Mouse (Mus musculus) granulocyte monocyte progenitor cell, adult 5-6 weeks (primary cell): Measurements from ENCODE around the gene Gm973. TPM values are rescaled to one million over a fixed set of nuclear protein-coding genes. Genes with fewer than 3 reads are reported as not detected.
A peak's percentile ranks its signal among the peaks of the same experiment; 100 is the strongest.

ENCODE experiments used
- ATAC-seq: replicated peaks from 2 replicates; pipeline ENCODE4 v1.8.0; 2016; ENCODE audit warnings: mild to moderate bottlenecking, moderate TSS enrichment, inconsistent platforms; ENCODE audit not compliant: poor library complexity, severe bottlenecking
- total RNA-seq, 2 experiments: library from RNA; stranded (forward) in 1 of 2; stranded (reverse) in 1 of 2; fragments of 200-712, 200-1000 nt in 1 of 2; fragments of >200 nt in 1 of 2; fragmentation: Nextera tagmentation in 1 of 2; gene quantifications; 2 replicates each; pipeline ENCODE4 v1.2.3; 2014 to 2017

The Gm973 gene
- total RNA-seq, 2 experiments from 2014 or later, result 2.8 TPM; not detected in 1

DNA sequence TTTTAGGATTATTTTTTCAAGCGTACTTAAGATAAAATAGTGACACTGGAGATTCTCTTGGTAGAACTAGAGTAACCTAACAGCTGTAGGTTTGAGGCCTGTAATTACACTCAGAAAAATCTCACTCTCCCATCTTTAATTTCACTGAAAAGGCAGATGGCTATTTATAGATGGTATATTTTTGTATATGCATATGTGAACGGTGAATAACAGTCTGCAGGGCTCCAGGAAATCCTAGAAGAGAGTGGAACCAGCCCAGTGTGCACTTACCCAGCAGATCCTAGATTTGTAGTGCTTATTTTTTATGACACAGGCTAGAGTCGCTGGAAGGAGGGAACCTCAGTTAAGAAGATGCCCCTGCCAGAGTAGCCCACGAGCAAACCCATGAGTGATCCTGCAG, 27.1 kb upstream of the Gm973 start:
- no peak for ATAC-seq

DNA sequence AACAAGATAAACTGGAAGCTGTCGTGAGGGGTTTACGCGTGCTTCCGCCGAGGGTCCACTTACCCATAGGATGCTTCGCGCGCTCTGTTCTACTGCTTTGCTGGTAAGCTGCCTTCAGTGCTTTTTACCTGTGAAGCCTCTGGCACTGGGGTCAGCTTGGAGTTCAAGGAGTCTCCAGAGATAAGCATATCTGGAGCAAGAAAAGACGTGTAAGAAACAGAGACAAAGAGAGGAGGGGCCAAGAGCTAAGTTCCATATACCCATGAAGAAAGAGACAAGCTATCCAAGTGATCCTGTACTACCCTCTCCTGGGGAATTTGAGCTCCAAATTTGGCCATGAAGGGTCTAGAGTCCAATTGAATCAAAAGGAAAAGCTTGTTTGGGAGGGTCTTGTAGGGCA, 24.5 kb upstream of the Gm973 start:
- ATAC-seq, result no peak

DNA sequence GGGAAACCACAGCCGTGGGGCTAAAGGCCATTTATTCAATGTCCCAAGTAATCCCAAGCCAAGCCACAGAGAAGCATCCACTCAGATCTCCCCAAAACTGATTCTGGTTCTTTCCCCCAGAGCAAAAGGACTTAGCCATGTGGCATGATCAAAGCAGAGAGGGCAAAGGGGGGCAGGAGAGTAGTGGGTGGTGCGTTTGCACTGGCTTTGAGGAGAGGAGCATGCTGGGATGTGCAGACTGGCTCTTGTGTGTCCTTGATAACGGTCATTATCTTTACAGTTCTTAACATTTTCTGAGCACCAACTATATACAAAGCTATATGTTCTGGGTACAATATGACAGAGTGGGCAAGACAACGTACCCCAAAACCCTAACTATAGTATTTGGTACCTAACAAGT, 23.6 kb upstream of the Gm973 start:
- ATAC-seq, result no peak

DNA sequence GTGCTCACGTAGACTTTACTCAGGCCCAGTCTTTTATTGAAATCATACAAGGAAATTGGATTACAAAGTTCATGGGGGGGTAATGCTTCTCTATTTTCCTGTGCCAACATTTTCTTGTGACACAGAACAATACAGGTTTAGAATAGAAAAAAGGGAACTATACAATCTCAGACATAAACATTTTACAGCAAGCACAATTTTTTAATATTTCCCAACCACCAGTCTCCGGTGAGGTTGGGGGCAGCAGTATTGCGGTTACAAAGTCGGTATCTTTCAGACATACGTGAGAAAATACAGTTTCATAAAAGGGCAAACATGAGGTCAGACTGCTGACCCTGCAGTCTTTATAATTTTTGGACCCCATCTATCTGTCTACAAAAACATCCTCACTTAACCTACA, 20.1 kb upstream of the Gm973 start:
- ATAC-seq, result peak; percentile 87

DNA sequence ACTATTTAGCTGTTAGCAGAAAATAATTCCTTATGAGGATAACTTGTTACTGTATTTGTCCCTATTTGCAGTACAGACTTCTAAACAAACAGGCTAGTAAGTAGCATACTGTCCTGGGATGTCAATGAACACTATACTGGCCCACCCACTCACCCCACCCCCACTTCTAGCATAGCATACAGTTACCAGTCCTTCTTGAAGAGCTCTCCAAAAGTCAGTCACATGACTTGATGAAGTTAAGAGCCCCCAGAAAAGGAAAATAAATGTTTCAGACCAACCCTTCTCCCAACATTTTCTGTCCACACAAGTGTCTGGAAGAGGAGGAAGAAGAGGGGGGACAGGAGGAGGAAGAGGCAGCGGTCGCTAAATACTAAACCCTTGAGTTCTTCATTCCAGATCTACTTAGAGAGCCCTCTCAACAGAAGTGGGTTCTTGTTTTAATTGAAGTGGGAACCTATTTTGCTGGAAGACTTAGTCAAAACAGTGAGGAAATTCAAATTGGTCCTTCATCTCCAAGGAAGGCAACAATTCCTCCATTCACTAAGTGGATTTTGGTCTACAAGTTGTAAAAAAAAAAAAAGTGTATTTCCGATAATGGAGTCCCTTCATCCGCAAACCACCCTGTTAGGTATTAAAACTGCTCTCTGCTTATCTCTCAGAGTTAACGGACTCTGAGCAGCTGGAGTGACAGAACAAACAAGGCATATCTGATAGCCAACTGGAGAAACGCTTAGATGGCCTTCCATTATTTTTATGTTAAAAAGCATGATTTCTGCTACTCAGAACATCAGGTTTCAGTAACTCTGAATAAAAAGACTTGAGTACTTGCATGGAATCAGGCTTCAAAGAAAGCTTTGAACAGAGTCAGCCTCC, 18.1 kb upstream of the Gm973 start:
- no peak for ATAC-seq

DNA sequence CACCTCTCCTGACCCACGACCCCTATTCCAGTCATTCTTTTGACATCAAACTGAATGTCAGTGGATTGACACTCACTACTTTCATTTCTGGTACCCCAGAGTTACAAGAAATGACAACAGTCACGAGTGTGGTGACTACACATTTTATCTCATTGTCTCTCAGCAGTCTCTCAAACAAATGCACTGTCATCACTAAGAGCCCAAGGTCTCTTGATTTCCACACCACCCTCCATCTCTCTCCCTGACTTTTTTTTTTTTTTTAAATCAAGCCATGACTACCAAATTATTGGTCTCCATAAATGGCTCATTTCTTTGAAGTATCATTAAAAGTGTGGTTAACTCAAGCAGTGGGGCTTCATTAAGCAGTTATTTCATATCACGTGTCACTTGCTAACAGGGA, 16.7 kb upstream of the Gm973 start:
- ATAC-seq, result no peak

DNA sequence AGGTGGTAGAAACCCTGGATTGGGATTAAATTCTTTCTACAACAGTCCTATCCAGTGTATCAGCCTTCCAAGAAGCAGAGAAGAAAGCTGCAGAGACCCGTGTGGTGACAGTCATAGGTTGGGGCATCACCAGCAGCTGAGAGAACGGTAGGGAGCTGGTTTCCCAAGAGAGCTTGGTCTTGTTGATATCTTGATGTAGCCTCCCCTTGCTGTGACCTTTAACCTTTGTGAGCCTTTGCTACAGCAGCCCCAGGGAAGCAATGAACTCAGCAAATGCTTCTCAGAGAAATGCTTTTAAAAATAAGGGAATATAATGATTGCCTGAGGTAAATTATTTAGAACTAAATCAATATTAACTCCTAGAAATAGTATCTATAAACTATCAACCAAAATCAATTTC, 13.7 kb upstream of the Gm973 start:
- ATAC-seq, result no peak

DNA sequence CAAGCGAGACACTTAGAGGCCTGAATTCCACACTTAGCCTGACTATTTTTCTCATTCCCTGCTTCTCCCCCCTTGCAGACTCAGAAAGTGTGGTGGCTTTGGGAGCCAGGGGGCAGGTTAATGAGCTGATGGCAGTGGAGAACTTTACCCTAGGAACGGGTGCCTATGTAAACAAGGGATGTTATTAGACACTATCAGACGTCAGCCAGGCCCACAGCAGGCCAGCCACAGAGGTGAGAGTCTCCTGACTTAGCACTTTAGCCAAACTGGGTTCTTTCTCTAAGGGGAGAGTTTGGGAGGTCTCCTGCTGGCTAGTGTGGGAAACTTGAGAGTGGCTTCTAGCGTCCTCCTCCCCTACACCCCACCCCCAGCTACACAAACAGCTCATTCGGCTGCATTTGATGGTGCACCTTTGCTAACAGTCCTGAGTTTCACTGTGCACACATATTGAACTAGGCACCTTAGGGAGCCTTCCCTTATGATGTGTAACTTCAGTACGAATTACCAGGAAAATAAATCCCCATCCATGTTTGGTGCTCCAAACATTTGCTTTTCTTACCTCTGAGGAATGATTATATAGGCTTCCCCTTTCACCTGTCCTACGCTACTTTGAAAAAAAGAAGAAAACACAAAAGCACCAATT, 12.3 kb upstream of the Gm973 start:
- ATAC-seq, result no peak

DNA sequence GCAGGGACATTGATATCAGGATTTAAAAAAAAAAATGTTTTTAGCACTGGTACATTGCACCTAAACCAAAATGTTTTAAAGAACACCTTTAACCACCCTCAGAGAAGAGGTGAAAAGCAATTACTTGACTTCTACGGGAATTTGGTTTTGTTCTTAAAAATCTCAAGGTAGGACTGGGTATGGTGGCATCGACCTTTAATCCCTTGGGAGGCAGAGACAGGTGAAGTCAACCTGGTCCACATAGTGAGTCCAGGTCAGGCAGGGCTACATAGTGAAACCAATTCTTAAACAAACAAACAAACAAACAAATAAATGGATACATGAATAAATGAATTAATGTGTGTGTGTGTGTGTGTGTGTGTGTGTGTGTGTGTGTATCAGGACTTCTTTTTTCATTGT, 11.8 kb upstream of the Gm973 start:
- ATAC-seq, result no peak

DNA sequence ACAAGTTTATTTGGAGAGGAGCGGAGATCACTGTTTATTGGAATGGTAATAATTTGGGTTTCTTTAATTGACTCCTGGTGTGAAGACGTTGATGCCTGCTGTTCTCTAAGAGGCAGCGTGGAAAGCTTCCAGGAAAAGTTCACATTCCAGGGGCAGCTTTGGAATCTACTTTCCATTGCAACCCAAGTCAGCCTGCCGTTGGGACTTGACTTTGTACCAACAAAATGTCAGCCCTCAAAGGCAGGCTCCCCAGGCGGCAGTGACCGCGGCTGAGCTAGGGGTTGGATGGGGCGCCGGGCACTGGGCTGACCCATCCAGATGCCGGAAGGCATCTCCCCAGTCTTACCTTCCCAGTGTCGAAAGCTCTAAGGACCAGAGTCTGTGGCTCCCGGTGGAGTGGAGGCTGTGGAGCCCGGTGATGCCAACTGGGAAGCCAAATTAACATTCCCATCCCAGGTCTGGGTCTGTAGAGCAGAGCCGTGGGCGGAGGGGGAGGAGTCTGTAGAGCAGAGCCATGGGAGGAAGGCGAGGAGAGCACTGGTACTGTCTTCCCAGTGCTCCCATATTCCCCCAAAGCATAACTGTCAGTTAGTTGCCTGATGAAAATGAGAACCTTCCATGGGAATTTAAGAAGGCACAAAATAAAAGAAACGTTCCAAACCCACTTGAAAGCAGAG, 7.5 kb upstream of the Gm973 start:
- no peak for ATAC-seq

DNA sequence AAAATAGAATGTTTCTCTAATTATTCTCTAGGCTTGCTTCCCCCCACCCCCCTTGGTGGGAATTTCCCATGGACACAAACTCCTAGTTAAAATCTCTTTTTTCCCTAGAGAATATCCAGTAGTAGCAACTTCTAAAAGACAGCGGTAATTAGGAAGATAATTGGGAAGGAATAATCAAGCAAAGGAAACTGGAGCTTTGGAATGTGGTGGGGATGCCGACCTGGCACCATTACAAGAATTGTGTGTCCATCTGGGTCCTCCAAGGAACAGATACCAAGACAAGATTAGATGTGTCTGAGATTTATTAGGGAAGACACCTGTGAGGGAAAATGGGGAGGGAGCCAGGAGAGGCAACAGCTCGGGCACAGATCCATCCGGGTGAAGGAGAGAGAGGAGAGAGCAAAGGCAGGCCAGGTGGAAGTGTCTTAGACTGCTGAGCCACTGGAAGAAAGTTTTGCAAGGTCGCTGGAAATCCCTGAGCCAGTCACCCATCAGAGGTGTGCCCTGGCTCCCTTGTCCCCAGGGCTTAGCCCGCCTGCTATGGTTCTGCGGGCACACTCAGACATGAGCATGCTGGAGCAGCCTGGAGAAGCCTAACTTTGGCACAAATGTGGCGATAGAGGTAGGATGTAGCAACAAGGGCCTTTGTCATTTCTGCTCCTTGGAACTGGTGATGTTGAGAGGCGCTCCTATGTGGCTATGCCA, 4.3 kb upstream of the Gm973 start:
- ATAC-seq, result no peak

DNA sequence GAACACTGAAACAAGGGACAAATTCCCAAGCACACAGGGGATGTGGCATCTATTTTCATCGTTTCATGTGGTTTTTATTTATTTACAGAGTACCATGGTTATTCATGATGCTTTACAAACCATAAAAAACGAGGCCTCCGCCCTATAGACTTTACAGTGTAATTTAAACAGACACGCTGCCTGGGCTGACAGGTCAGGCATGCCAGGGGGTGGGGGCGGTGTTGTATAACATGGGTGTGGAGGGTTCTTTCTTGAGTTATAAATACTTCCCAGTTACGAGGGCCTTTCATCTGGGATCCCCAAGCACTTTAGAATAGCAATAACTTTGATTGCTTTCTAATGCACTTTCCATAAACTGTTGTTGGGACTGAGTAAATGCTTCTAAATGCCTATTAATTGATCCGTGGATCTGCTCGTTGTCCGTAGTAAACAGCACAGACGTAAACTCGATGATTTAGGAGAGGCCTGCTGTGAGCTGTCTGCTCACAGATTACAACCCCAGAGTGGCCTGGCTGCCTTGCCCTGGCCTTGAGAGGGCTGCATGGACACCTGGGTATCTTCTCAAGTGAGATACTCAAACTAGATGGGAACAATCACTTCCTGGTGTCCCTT, 4.3 kb downstream of the Gm973 start:
- ATAC-seq, result no peak

DNA sequence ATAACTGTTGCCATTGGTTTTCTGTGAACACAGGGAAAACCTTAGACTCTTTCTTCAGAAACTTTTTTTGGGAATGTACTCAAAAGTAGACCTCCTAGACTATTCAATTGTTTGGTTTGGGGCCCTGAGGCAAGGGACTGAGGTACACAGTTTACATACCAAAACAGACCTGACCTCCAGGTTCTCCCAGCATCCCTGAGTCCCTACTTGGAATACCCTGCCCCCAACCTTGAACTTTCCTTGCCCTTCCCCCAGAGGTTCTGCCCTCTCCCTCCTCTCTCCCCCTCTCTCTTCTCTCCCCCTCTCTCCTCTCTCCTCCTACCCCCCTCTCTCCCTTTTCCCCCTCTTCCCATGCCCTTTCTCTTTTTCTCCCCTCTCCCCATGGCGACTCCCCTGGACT, 6.4 kb downstream of the Gm973 start:
- ATAC-seq, result no peak

DNA sequence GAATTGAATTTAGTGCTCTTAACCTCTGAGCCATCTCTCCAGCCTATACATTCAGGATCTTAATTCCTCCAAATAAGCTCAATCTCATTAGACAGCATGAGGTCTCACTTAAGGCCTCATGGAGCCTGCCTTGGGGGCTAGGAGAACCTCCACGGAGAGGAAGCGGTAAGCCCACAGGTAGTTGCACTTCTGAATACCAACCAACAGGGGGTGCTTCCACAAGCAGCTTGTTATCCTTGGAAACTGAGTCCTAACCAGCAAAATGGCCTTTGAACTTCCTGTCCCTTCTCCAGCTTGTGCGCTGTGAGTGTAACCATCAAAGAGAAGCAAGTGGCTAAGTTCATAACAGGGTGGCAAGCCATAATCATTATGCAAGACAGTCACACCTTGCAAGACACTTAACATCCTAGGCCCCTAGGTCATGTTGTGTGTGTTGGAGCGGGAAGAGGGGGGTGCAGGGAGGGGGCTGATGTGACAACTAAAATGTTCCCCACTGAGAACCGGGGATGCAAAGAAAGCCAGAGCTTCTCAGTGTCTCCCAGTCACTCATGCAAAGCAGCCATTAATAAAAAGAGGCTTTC, 7.4 kb downstream of the Gm973 start:
- ATAC-seq, result no peak

DNA sequence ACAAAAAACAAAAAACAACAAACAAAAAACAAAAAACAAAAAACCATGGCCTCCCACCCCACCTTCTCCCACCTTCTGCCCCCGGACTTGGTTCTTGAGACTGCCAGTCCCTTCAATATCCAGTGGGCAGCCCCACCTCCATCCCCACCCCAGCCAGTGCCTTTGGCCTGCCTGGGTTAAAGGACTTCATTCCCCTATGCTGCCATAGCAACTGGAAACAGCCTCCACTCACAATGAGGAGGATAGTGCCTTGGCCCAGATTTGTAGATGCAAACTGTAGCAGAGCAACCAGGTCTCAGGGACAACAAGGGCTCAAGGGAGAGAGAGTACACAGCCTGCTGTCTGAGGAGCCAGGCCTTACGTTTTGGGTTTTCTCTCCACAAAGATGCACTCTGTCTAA, 8.0 kb downstream of the Gm973 start:
- no peak for ATAC-seq

DNA sequence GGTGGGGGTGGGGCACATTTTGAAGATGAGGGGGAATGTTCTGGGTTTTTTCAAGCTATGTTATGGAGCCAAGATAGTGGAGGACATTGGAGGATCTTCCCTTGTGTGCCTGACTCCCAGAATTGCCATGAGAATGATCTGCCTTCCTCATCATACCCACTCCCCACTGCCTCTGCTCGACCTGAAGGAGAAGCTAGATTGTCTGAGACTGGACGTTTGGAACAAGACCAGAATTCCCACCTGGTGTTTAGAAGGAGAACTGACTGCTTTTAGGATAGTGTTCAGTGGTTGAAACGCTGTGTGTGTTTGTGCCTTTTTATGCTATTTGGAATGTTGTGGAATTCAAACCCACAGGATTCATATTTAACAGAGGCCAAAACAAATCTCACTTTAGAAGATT, 8.7 kb downstream of the Gm973 start:
- no peak for ATAC-seq

DNA sequence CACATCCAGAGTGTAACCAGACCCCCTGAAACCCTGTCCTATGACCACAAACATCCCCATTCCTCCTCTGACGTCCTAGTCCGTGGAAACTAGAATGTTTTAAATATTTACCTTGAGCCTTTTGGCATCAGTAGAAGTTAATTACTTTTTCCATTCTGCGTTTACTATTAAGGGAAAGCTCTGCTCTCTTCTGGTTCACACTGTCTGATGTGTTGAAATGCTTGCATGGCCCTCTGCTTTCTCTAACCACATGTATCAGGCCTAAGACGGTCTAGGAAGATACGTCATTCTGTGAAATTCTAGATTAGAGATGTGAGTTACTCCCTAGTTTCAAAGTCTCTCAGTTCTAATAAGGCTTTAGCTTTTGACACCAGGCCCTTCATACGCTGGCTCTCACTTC, 11.2 kb downstream of the Gm973 start:
- ATAC-seq, result no peak

DNA sequence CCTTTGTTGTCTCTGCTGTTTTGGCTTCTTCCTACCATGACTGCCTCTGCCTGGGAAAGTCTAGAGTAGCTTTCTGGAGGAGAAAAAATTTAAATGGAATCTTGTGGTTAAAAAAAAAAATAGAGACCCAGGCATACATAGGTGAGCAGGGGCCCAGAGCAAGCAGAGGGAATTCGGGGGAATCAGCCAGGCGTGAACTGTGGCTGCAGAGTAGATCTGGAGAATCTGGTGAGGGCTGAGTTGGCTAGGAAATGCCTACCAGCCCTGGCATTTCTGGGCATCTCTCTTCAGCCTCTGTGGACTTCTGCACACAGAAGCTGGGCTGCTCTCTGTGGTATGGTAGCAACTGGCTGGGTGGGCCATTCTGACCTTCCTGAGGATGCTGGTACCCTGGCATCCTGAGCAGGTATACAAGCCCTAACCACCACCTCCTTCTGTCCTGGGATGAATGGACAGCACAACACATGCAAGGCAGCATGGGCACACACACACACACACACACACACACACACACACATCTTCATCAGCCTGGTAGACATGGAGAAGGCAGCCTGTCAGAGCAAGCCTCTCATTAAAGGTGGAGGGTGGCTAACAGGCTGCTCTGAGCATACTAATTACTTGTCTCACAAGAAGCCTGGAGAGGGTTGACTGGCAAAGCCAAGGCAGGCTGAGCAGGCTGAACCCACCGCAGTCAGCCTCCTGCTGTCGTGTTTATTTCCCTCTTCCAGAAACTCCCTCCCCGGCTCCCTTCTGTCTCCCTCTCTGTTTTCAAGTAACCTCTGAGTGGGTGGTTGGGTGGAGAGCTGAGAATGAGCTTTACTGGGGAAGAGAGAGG, 19.1 kb downstream of the Gm973 start:
- no peak for ATAC-seq

DNA sequence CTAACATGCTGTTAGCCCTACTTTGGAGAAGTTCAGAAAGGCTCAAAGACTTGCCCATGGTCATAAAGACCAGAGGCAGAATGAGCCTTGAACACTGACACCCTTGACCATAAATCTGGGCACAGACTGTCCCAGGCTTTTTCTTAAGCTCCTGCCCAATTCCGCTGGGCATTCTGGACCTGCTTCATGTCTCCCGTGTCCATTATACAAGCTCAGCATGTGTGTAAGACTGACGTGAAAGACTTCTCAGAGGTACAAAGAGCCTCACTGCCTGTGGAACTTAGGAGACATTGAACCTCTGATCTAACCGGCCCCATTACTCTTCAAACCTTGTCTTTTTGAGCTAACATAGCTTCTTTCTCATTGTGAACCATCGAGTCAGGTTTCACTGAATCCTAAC, 22.3 kb downstream of the Gm973 start:
- no peak for ATAC-seq
